In the genomic region with DNA sequence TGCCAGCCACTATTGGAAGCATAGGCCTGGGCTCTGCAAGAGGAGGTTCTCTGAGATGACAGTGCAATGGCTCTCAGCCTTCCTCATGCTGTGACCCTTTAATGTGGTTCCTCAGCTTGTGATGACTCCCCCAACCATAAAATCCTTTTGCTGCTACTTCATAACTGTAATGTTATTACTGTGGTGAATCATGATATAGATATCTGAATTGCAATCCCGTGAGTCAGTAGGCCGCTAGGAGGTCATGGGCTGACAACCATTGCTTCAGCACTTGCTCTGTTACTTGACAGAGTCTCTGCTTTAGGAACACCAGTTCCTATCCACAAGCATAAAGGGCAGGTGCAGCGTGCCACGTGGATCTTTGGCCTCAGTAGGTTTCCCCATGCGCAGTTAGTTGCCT, we compare ENCODE assay signal across 18 mouse cellular contexts.
A peak's percentile ranks its signal among the peaks of the same experiment; 100 is the strongest.
DNase-seq lines count a peak whose midpoint lies in the region; ATAC-seq and TF ChIP-seq lines count a peak whose summit lies in the region.
"Had no signal": no experiment of that assay in that cellular context is flagged by ENCODE, and none has a peak within 500 bp of the region (broad histone marks: within the 10 kb centered on the region; RNA-seq: fewer than 3 reads in every experiment).

No protein-coding gene starts in this region.

- H3K79me2 ChIP-seq in myocyte (ENCODE audit: control insufficient read depth, insufficient read depth) = no peaks in the 10 kb centered on the region

- no peak for TF ChIP-seq CTCF in left cerebral cortex, adult 2 months (IDR thresholded peaks at IDR 0.05)
- TF ChIP-seq CTCF in Patski (IDR thresholded peaks at IDR 0.05) = no peak
- TF ChIP-seq CTCF in embryonic fibroblast, embryonic 13.5 days (IDR thresholded peaks at IDR 0.05; ENCODE audit: borderline replicate concordance, insufficient read depth, low read length) = no peak

- H3K4me3 ChIP-seq in left cerebral cortex, adult 2 months = no peak overlapping the region
- H3K4me3 ChIP-seq in embryonic fibroblast, embryonic 13.5 days (ENCODE audit: insufficient read depth, low read length) = no peak overlapping the region
- H3K4me3 ChIP-seq in myocyte = no peak overlapping the region
- no peak overlapping the region for H3K4me3 ChIP-seq in forebrain, embryonic 12.5 days (replicated peaks)
- H3K4me3 ChIP-seq: forebrain, embryonic 10.5 days; midbrain, embryonic 15.5 days; neural tube, embryonic 13.5 days had no signal

- 55% methylated on average over 5 of the region's 5 CpGs for WGBS in forebrain, embryonic 12.5 days

- intact Hi-C loops in left cerebral cortex, adult 2 months (cut with DNase I) = loop anchor here (2.0 kb wide), 1 partner anchor 22 kb away; no protein-coding TSS in a partner anchor
- intact Hi-C loops in left cerebral cortex, postnatal 25 days (cut with DNase I) = loop anchor here (1.0 to 5.0 kb wide), 2 partner anchors 21 to 81 kb away; no protein-coding TSS in a partner anchor

- no peak for DNase-seq in left cerebral cortex, adult 2 months (ENCODE audit: extremely low spot score in 1 of 2, low spot score in 2 of 2)
- DNase-seq in left cerebral cortex, postnatal 25 days (ENCODE audit: low spot score in 2 of 2) = no peak
- DNase-seq in Patski (ENCODE audit: low read depth, low spot score) = no peak
- no peak for DNase-seq in liver
- DNase-seq: cerebellum, adult 18-20 months; cerebellum, postnatal 14 days; heart, postnatal 4 days; thymus, adult 18-20 months; thymus, postnatal 4 days had no signal

- peak; percentile 73 for ATAC-seq in Patski
- ATAC-seq in cerebellum, adult (ENCODE audit: insufficient number of reproducible peaks, low FRiP score, low TSS enrichment) = no peak
- no peak for ATAC-seq in forebrain, embryonic 12.5 days (ENCODE audit: low FRiP score)

- POLR2A ChIA-PET in Patski (lab: Charles Lee) = no interaction called here

- CTCF ChIA-PET in Patski (lab: Charles Lee) = interaction anchor here (1.4 kb wide), 1 partner anchor 60 kb away, joined by 3 read pairs; no protein-coding TSS in a partner anchor

- H3K36me3 ChIP-seq in myocyte (ENCODE audit: control insufficient read depth, insufficient read depth) = no peaks in the 10 kb centered on the region
- no peaks in the 10 kb centered on the region for H3K36me3 ChIP-seq in forebrain, embryonic 12.5 days (replicated peaks)
- H3K36me3 ChIP-seq: forebrain, embryonic 10.5 days; midbrain, embryonic 15.5 days; neural tube, embryonic 13.5 days had no signal

- no peaks in the 10 kb centered on the region for H3K9me3 ChIP-seq in forebrain, embryonic 12.5 days
- H3K9me3 ChIP-seq: forebrain, embryonic 10.5 days; midbrain, embryonic 15.5 days; neural tube, embryonic 13.5 days had no signal

- TF ChIP-seq POLR2A in embryonic fibroblast, embryonic 13.5 days (IDR thresholded peaks at IDR 0.05; ENCODE audit: low read depth, low read length) = no peak
- no peak for TF ChIP-seq POLR2A in myocyte (IDR thresholded peaks at IDR 0.05; ENCODE audit: insufficient read length, low read depth)

- peak overlapping the region; percentile 38 for H3K27ac ChIP-seq in left cerebral cortex, adult 2 months
- 0 out of 2 replicates have a peak overlapping the region, but pooled peaks have one; percentile 6 for H3K27ac ChIP-seq in embryonic fibroblast, embryonic 13.5 days (ENCODE audit: insufficient read depth, low read length)
- H3K27ac ChIP-seq in forebrain, embryonic 12.5 days = no peak overlapping the region
- H3K27ac ChIP-seq: forebrain, embryonic 10.5 days; hindbrain, embryonic 14.5 days; macrophage; midbrain, embryonic 15.5 days; neural tube, embryonic 13.5 days had no signal

- peaks cover 11% of the 10 kb centered on the region for H3K4me1 ChIP-seq in embryonic fibroblast, embryonic 13.5 days (ENCODE audit: control insufficient read depth, insufficient read depth, low read length)
- peaks cover 3% of the 10 kb centered on the region for H3K4me1 ChIP-seq in forebrain, embryonic 12.5 days
- H3K4me1 ChIP-seq: midbrain, embryonic 15.5 days; neural tube, embryonic 13.5 days had no signal

- peak overlapping the region; percentile 67 for H3K4me2 ChIP-seq in myocyte (ENCODE audit: low read depth)
- no peak overlapping the region for H3K4me2 ChIP-seq in forebrain, embryonic 12.5 days
- H3K4me2 ChIP-seq: hindbrain, embryonic 14.5 days; midbrain, embryonic 15.5 days; neural tube, embryonic 13.5 days had no signal

- no peak overlapping the region for H3K9ac ChIP-seq in forebrain, embryonic 12.5 days
- H3K9ac ChIP-seq: hindbrain, embryonic 14.5 days; midbrain, embryonic 15.5 days; neural tube, embryonic 13.5 days had no signal

- H3K27me3 ChIP-seq in Patski (no peaks in the 10 kb centered on the region), myocyte (ENCODE audit: control insufficient read depth, insufficient read depth, insufficient read length) (no peaks in the 10 kb centered on the region)
- peaks cover 44% of the 10 kb centered on the region for H3K27me3 ChIP-seq in forebrain, embryonic 12.5 days
- H3K27me3 ChIP-seq: midbrain, embryonic 15.5 days; neural tube, embryonic 13.5 days had no signal

- H3ac ChIP-seq in myocyte (ENCODE audit: control insufficient read depth, insufficient read length) = no peak overlapping the region

- in situ Hi-C loops in Patski (cut with MboI; ENCODE audit: low pct_unique_long_range_greater_than_20kb) = no loop called here

TF ChIP-seq in myocyte, 11 proteins besides CTCF, POLR2A, EP300 and RAD21:
- no peak for TF ChIP-seq CEBPB (IDR thresholded peaks at IDR 0.05; ENCODE audit: insufficient read depth, poor library complexity, severe bottlenecking)
